Mouse (Mus musculus): ENCODE measurements around the gene LTO1.

DNA sequence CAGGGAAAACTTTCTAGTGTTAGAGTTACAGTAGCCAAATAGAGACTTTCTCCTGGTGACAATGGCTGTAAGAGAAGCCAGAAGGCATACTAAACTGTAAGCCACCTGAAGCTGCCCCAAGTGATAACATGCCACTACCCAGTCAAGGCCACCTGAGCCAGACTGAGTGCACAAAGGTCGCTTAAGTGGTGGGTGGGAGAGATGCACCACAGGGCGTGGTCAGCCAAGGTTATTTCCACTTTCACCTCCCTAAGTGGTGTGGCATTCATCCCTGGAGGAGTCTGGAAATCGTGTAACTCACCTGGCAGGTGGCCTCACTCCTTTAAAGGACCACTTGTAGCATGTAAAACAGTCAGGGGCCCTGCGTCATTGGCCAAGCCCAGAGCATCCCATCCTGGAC is 47.7 kb upstream of the LTO1 start:
- TF ChIP-seq CTCF (IDR thresholded peaks at IDR 0.05; ENCODE audit: control insufficient read depth, insufficient read depth, insufficient replicate concordance, low read depth, low read length) (no peak), POLR2A (IDR thresholded peaks at IDR 0.05; ENCODE audit: control insufficient read depth, low read depth, low read length) (no peak)
